Mouse (Mus musculus): Measurements from ENCODE around the gene Susd6.
"Not testable (repeated sequence)": the region's sequence is repeated elsewhere in the genome, so short reads cannot be mapped to it uniquely, and the experiment has no call there.

Gene Susd6

DNA sequence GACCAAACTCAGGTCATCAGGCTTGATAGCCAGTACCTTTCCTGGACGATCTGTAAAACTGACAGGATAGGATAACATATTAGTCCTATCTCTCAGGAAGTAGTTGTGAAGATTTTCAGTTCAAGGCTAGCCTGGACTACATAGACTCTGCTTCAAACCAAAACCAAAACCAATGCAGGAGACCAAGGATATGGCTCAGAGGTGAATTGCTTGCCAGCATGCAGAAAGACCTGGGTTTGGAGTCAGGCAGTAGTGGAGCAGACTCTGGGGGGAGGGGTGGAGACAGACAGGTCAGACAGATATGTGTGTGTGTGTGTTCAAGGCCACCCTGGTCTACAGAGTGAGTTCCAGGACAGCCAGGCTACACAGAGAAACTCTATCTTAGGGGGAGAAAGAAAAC is 3.7 kb upstream of the Susd6 start:
- no peak for DNase-seq

GRCm38 (mm10) chr12:80787604-80788003 is 2.7 kb upstream of the Susd6 start:
- peak; percentile 49 to 62 for DNase-seq

GRCm38 (mm10) chr12:80788188-80788587 is 2.1 kb upstream of the Susd6 start:
- DNase-seq, result no peak

DNA sequence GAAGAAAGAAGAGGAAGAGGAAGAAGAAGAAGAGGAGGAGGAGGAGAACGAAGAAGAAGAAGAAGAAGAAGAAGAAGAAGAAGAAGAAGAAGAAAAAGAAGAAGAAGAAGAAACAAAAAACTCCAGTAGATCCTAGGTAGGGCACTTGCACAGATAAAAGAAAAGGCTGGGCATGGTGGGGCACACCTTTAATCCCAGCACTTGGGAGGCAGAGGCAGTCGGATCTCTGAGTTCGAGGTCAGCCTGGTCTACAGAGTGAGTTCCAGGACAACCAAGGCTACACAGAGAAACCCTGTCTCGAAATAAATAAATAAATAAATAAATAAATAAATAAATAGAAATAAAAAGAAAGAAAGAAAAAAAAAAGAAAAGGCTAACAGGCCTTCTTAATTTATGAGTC is 1.0 kb upstream of the Susd6 start:
- not testable (repeated sequence) for DNase-seq

GRCm38 (mm10) chr12:80790700-80791570 is 625 bp downstream of the Susd6 start:
- DNase-seq, result no peak

- DNase-seq, result peak in 1 of 2 experiments; percentile 31
Observed at GRCm38 (mm10) chr12:80791571-80792444, 1.5 kb downstream of the Susd6 start.

DNA sequence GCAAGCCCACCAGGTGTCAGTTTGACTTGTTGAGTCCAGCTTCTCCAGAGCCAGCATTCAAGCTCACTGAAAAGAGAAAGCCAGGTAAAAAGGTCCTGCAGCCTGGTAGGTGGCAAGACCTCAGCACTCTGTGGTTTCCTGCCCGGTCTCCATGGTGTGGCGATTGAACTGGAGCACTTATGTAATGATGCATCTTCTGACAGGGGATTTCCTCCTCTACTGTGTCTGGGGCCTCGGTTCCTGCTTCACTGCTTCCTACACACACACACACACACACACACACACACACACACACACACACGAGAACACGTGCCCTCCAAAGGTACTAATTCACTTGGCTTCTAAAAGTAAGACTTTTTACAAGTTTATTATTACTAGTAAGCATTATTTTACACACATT is 2.6 kb downstream of the Susd6 start:
- DNase-seq, result peak; percentile 59 to 65

DNA sequence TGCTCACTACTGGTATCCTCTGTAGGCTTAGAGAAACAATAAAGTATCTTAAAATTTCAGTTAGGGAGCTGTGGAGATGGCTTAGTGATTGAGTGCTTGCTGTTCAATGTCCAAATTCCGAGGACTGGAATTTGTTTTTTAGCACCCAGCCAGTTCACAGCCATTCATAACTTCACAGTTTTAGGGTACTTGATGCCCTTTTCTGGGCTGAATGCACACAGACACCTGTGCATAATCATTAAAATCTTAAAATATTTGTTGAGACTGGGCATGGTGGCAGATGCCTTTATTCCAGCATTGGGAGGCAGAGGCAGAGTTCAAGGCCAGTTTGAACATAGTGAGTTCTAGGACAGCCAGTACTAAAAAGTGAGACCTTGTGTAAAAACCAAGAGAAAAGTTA is 3.2 kb downstream of the Susd6 start:
- DNase-seq, result no peak

DNA sequence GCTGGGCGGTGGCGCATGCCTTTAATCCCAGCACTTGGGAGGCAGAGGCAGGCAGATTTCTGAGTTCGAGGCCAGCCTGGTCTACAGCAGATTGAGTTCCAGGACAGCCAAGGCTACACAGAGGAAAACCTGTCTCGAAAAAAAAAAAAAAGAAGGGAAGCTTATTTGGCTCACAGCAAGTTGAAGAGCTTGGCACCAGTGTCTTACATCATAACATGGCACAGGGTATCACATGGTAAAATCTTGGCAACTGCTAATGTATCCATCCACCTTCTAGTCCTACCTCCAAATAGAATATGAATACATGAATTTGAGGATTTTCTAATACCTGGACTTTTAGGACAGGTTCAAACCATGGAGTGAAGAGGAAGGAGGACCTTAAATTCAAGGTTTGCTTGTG is 4.2 kb downstream of the Susd6 start:
- no peak for DNase-seq

DNA sequence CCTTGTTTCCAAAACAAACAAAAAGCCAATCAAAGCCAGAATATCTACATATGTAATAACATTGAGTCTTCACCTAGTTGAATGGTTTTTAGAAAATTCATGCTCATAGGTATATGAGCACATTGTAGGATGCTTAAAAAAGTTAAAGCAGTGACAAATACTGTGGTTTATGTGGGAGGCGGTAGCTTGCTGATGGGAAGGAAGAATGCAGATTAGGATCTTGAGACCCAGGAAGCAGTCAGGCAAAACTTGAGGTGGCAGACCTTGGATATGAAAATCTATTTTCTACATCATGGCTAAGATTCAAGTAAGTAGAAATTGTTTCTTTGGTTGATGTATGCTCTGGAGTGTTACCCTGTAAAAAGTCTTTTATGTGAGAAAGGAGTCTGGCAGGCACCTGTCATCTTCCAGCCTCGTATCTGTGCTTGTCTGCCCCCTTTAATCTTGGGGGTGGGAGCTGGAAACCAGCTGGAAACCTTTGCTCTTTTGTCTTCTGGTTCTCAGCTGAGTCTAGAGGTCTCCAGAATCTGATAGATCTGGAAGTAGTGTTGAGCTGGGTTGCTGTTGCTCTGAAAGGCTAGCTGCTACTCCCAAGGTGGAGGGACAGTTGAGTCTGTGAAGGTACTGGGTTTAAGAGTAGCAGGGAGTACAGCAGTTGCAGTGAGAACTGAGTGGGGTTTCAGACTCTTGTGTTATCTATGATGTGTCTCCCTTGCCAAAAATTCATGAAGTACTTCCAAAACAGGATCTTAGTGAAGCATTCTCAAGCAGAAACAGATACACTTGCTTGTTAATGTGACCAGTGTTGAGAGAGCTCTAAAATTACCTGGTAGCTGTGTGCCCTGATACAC is 4.8 kb downstream of the Susd6 start:
- no peak for DNase-seq

GRCm38 (mm10) chr12:80798271-80798670 is 8.0 kb downstream of the Susd6 start:
- peak; percentile 83 for DNase-seq

- DNase-seq, result no peak
Observed at GRCm38 (mm10) chr12:80800156-80800555, 9.8 kb downstream of the Susd6 start.

GRCm38 (mm10) chr12:80801443-80801842 is 11.1 kb downstream of the Susd6 start:
- no peak for DNase-seq

GRCm38 (mm10) chr12:80803924-80804323 is 13.6 kb downstream of the Susd6 start:
- peak; percentile 80 to 84 for DNase-seq

GRCm38 (mm10) chr12:80804861-80805428 is 14.6 kb downstream of the Susd6 start:
- DNase-seq, result no peak

DNA sequence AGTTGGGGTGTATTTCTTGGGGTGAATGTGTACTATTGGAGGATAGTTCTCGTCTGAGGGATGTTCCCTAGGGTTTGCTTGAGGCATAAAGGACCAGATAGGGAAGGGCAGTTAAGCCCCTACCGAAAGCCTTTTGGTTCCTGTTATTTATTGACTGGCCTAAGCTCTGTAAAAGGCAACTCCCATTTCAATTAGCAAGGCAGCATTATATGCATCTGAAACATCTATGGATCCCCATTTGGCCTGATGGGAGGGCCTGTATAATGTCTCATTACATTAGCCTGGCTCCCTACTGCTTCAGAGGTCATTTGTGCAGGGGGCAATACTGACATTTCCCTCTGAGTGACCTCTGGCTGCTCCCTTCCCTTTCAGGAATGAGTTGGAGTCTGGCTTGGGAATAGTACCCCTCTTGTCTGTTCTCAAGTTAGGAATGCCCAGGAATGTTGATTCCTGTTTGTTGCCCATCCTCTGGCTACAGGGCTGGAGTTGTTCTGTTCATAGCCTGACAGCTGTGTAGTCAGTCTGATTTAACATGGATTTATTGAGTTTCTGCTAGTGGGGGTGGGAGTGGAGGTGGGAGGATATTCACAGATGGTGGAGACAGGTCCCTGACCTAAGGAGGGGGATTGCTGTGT is 17.3 kb downstream of the Susd6 start:
- no peak for DNase-seq

GRCm38 (mm10) chr12:80810005-80810404 is 19.7 kb downstream of the Susd6 start:
- DNase-seq, result no peak

- no peak for DNase-seq
Observed at GRCm38 (mm10) chr12:80811646-80812509, 21.6 kb downstream of the Susd6 start.

- no peak for DNase-seq
Observed at GRCm38 (mm10) chr12:80812510-80812820, 22.2 kb downstream of the Susd6 start.

DNA sequence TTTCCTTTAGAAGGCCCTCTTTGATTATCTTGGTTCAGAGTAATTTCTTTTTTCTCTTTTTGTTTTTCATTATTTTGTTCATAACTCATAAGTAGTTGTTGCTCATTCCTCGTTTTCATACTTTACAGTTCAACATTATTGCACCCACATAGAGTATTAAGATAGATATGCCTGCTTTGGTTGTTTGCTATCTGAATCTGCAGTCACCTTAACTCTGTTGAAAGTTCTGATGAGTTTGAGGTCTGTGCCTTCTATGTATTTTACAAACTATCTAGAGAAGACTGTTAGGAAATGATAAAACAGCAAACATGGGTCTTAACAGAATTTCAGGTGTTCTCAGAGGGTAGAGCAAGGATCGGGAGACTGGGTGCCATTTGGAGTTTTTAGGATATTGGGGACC is 23.1 kb downstream of the Susd6 start:
- no peak for DNase-seq

GRCm38 (mm10) chr12:80813872-80814271 is 23.6 kb downstream of the Susd6 start:
- no peak for DNase-seq
